Mouse (Mus musculus): Measurements from ENCODE around the gene 9130409I23Rik. TPM values are rescaled to one million over a fixed set of nuclear protein-coding genes. Genes with fewer than 3 reads are reported as not detected.

9130409I23Rik gene
- total and polyA plus RNA-seq, 2 experiments from 2014 or later, result not detected

DNA sequence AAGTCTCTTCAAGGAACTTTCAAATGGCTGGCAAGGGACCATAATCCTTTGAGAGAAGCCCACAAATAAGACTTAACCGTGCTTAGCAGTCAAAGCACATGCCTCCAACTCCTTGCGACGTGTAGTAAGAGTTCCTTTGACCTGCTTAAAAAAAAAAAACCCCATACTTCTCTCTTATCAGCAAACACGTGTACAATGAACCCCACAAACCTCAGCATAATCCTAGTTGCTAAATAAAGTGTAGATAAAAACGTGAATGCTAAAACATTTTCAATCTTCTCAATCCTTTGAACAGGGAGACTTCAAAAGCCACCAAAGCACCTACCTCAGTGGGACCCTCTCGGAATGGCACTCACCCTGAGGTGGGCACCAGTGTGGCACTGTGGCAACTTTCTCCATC is 37.6 kb upstream of the 9130409I23Rik start:
- H3K36me3 ChIP-seq (replicated peaks; ENCODE audit: control insufficient read depth, insufficient read depth, low read length), result no peaks in the 10 kb centered on the region
- no peaks in the 10 kb centered on the region for H3K9me3 ChIP-seq (replicated peaks; ENCODE audit: control insufficient read depth, low read length)
- no peak overlapping the region for H3K9ac ChIP-seq (replicated peaks; ENCODE audit: low read depth, low read length)
- no peaks in the 10 kb centered on the region for H3K27me3 ChIP-seq (ENCODE audit: control insufficient read depth, insufficient read depth, low read length)
- no peak overlapping the region for H3K4me2 ChIP-seq (ENCODE audit: low read depth, low read length)
- TF ChIP-seq CTCF (IDR thresholded peaks at IDR 0.05; ENCODE audit: low read depth) (no peak), EP300 (IDR thresholded peaks at IDR 0.05; ENCODE audit: low read depth) (no peak)
- ATAC-seq (ENCODE audit: insufficient read depth, low read depth), result no peak
- no peak overlapping the region for H3K27ac ChIP-seq (ENCODE audit: low read depth)
- peaks cover 27% of the 10 kb centered on the region for H3K4me1 ChIP-seq (ENCODE audit: control insufficient read depth, insufficient read depth)
- WGBS, result 67% methylated on average over 6 of the region's 6 CpGs
- no peak for DNase-seq (ENCODE audit: low spot score)
- no peak overlapping the region for H3K4me3 ChIP-seq (ENCODE audit: low read depth, low read length)

- H3K4me2 ChIP-seq (ENCODE audit: low read depth, low read length), result no peak overlapping the region
Observed at GRCm38 (mm10) chr1:181014731-181015500, 36.1 kb upstream of the 9130409I23Rik start.

GRCm38 (mm10) chr1:181015558-181015957 is 35.5 kb upstream of the 9130409I23Rik start:
- Histone ChIP-seq H3K27ac (ENCODE audit: low read depth) (peak overlapping the region; percentile 85), H3K9ac (replicated peaks; ENCODE audit: low read depth, low read length) (no peak overlapping the region), H3K36me3 (replicated peaks; ENCODE audit: control insufficient read depth, insufficient read depth, low read length) (no peaks in the 10 kb centered on the region), H3K4me1 (ENCODE audit: control insufficient read depth, insufficient read depth) (peaks cover 16% of the 10 kb centered on the region), H3K9me3 (replicated peaks; ENCODE audit: control insufficient read depth, low read length) (no peaks in the 10 kb centered on the region), H3K27me3 (ENCODE audit: control insufficient read depth, insufficient read depth, low read length) (no peaks in the 10 kb centered on the region), H3K4me2 (ENCODE audit: low read depth, low read length) (no peak overlapping the region), H3K4me3 (ENCODE audit: low read depth, low read length) (no peak overlapping the region)
- TF ChIP-seq CTCF (IDR thresholded peaks at IDR 0.05; ENCODE audit: low read depth) (no peak), EP300 (IDR thresholded peaks at IDR 0.05; ENCODE audit: low read depth) (no peak)
- DNase-seq (ENCODE audit: low spot score) (peak; percentile 63), ATAC-seq (ENCODE audit: insufficient read depth, low read depth) (peak; percentile 28)

More at GRCm38 (mm10) chr1:181014731-181015500, 36.1 kb upstream of the 9130409I23Rik start:
- H3K4me3 ChIP-seq (ENCODE audit: low read depth, low read length), result no peak overlapping the region
- H3K9ac ChIP-seq (replicated peaks; ENCODE audit: low read depth, low read length), result no peak overlapping the region
- H3K36me3 ChIP-seq (replicated peaks; ENCODE audit: control insufficient read depth, insufficient read depth, low read length), result no peaks in the 10 kb centered on the region
- 65% methylated on average over 6 of the region's 6 CpGs for WGBS
- TF ChIP-seq EP300 (IDR thresholded peaks at IDR 0.05; ENCODE audit: low read depth), result no peak
- no peak for TF ChIP-seq CTCF (IDR thresholded peaks at IDR 0.05; ENCODE audit: low read depth)
- ATAC-seq (ENCODE audit: insufficient read depth, low read depth) (no peak), DNase-seq (ENCODE audit: low spot score) (no peak)
- peaks cover 22% of the 10 kb centered on the region for H3K4me1 ChIP-seq (ENCODE audit: control insufficient read depth, insufficient read depth)
- H3K9me3 ChIP-seq (replicated peaks; ENCODE audit: control insufficient read depth, low read length), result no peaks in the 10 kb centered on the region
- H3K27ac ChIP-seq (ENCODE audit: low read depth), result peak overlapping the region; percentile 85
- no peaks in the 10 kb centered on the region for H3K27me3 ChIP-seq (ENCODE audit: control insufficient read depth, insufficient read depth, low read length)

- Histone ChIP-seq H3K4me2 (ENCODE audit: low read depth, low read length) (peak overlapping the region; percentile 98; the same call in 1 of the 2 replicates), H3K36me3 (replicated peaks; ENCODE audit: control insufficient read depth, insufficient read depth, low read length) (no peaks in the 10 kb centered on the region), H3K27me3 (ENCODE audit: control insufficient read depth, insufficient read depth, low read length) (no peaks in the 10 kb centered on the region), H3K27ac (ENCODE audit: low read depth) (peak overlapping the region; percentile 85), H3K4me1 (ENCODE audit: control insufficient read depth, insufficient read depth) (peaks cover 15% of the 10 kb centered on the region), H3K9me3 (replicated peaks; ENCODE audit: control insufficient read depth, low read length) (no peaks in the 10 kb centered on the region), H3K9ac (replicated peaks; ENCODE audit: low read depth, low read length) (0 out of 2 replicates have a peak overlapping the region, but pooled peaks have one; percentile 18), H3K4me3 (ENCODE audit: low read depth, low read length) (no peak overlapping the region)
- ATAC-seq (ENCODE audit: insufficient read depth, low read depth) (no peak), DNase-seq (ENCODE audit: low spot score) (no peak)
- TF ChIP-seq EP300 (IDR thresholded peaks at IDR 0.05; ENCODE audit: low read depth), result no peak
- TF ChIP-seq CTCF (IDR thresholded peaks at IDR 0.05; ENCODE audit: low read depth), result no peak
- WGBS, result 64% methylated on average over 4 of the region's 4 CpGs
Observed at GRCm38 (mm10) chr1:181016045-181016444, 35.0 kb upstream of the 9130409I23Rik start.

DNA sequence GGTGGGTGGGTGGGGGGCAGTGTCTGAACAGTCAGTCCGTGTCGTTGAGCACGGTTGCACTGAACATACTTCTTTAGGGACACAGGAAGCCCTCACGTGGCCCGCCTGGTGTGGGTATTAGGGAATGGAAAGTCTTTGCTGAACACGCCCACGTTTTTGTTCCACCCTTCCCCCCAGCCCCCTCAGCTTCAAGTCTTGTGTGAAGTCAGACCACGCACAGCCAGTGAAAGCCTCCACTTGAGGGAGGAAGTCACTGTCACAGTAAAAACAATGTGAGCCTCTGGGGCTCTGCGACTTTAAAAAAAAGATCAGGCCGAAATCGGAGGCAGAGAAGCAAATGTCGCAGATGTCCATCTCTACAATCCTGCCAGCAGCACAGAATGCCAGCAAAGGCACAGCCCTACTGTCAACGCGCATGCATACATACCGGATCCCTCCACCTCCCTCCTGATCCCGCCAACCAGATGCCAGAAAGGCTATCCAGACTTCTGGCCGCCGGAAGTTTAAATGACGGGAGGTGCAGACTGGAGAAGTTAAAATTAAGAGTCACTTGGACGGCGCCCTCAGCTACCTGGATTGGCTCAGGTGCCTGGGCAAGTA is 34.4 kb upstream of the 9130409I23Rik start:
- H3K9ac ChIP-seq (replicated peaks; ENCODE audit: low read depth, low read length), result peak overlapping the region; percentile 62
- peak overlapping the region; percentile 85 for H3K27ac ChIP-seq (ENCODE audit: low read depth)
- H3K9me3 ChIP-seq (replicated peaks; ENCODE audit: control insufficient read depth, low read length), result no peaks in the 10 kb centered on the region
- ATAC-seq (ENCODE audit: insufficient read depth, low read depth) (peak; percentile 77), DNase-seq (ENCODE audit: low spot score) (peak; percentile 86)
- peaks cover 15% of the 10 kb centered on the region for H3K4me1 ChIP-seq (ENCODE audit: control insufficient read depth, insufficient read depth)
- under 1% methylated on average over 21 of the region's 21 CpGs for WGBS
- no peaks in the 10 kb centered on the region for H3K36me3 ChIP-seq (replicated peaks; ENCODE audit: control insufficient read depth, insufficient read depth, low read length)
- no peak for TF ChIP-seq EP300 (IDR thresholded peaks at IDR 0.05; ENCODE audit: low read depth)
- TF ChIP-seq CTCF (IDR thresholded peaks at IDR 0.05; ENCODE audit: low read depth), result no peak
- peak overlapping the region; percentile 98 for H3K4me2 ChIP-seq (ENCODE audit: low read depth, low read length)
- no peaks in the 10 kb centered on the region for H3K27me3 ChIP-seq (ENCODE audit: control insufficient read depth, insufficient read depth, low read length)
- H3K4me3 ChIP-seq (ENCODE audit: low read depth, low read length), result peak overlapping the region; percentile 49
